11 mouse cellular contexts compared by ENCODE assay signal in genomic region chr4:14039513-14040072, GRCm38 (mm10).
DNase-seq lines count a peak whose midpoint lies in the region; ATAC-seq lines count a peak whose summit lies in the region.
"Had no signal": no experiment of that assay in that cellular context is flagged by ENCODE, and none has a peak within 500 bp of the region (broad histone marks: within the 10 kb centered on the region; RNA-seq: fewer than 3 reads in every experiment).

No protein-coding gene starts in this region.

- H3K4me3 ChIP-seq in hindbrain, embryonic 14.5 days (replicated peaks; ENCODE audit: low read length): no peak overlapping the region
- no peak overlapping the region for H3K4me3 ChIP-seq in hindbrain, embryonic 10.5 days
- no peak overlapping the region for H3K4me3 ChIP-seq in kidney, embryonic 15.5 days (replicated peaks)
- H3K4me3 ChIP-seq: lung, embryonic 15.5 days; neural tube, embryonic 12.5 days had no signal

- DNase-seq in hindbrain, embryonic 14.5 days (ENCODE audit: low spot score): no peak
- no peak for DNase-seq in hindbrain, embryonic 10.5 days (ENCODE audit: low spot score)
- DNase-seq in cerebellum, postnatal 4 days (ENCODE audit: low spot score in 2 of 2): peak; percentile 24 to 50
- peak; percentile 30 for DNase-seq in layer of hippocampus, adult 9-11 months
- peak; percentile 32 to 38 for DNase-seq in right cerebral cortex, adult 2 months (ENCODE audit: low spot score in 2 of 2)
- no peak for DNase-seq in kidney, postnatal 25 days
- no peak for DNase-seq in gastrocnemius, adult 18-20 months (ENCODE audit: low spot score)
- DNase-seq: kidney, postnatal 10 days had no signal

- no peaks in the 10 kb centered on the region for H3K27me3 ChIP-seq in hindbrain, embryonic 14.5 days (ENCODE audit: control insufficient read depth, insufficient read depth, low read length)
- H3K27me3 ChIP-seq in hindbrain, embryonic 10.5 days (ENCODE audit: insufficient read depth, poor library complexity, severe bottlenecking): no peaks in the 10 kb centered on the region
- no peaks in the 10 kb centered on the region for H3K27me3 ChIP-seq in kidney, embryonic 15.5 days
- H3K27me3 ChIP-seq: lung, embryonic 15.5 days; neural tube, embryonic 12.5 days had no signal

- H3K27ac ChIP-seq in hindbrain, embryonic 14.5 days: no peak overlapping the region
- H3K27ac ChIP-seq in hindbrain, embryonic 10.5 days: no peak overlapping the region
- no peak overlapping the region for H3K27ac ChIP-seq in kidney, embryonic 15.5 days
- H3K27ac ChIP-seq: lung, embryonic 15.5 days; neural tube, embryonic 12.5 days had no signal

- no peak overlapping the region for H3K9ac ChIP-seq in hindbrain, embryonic 14.5 days
- no peak overlapping the region for H3K9ac ChIP-seq in kidney, embryonic 15.5 days
- H3K9ac ChIP-seq: lung, embryonic 15.5 days; neural tube, embryonic 12.5 days had no signal

- WGBS in hindbrain, embryonic 14.5 days: 44% methylated on average over 7 of the region's 7 CpGs
- 83% methylated on average over 7 of the region's 7 CpGs for WGBS in hindbrain, embryonic 10.5 days
- 80% methylated on average over 7 of the region's 7 CpGs for WGBS in kidney, embryonic 15.5 days

- H3K4me1 ChIP-seq in hindbrain, embryonic 14.5 days (replicated peaks; ENCODE audit: control insufficient read depth, insufficient read depth, low read length): no peaks in the 10 kb centered on the region; the same call in 1 of the 2 replicates
- H3K4me1 ChIP-seq in hindbrain, embryonic 10.5 days (replicated peaks): no peaks in the 10 kb centered on the region
- no peaks in the 10 kb centered on the region for H3K4me1 ChIP-seq in kidney, embryonic 15.5 days
- H3K4me1 ChIP-seq: lung, embryonic 15.5 days had no signal

- ATAC-seq in hindbrain, embryonic 14.5 days (ENCODE audit: low FRiP score): peak; percentile 37; the same call in 1 of the 2 replicates
- ATAC-seq in kidney, embryonic 15.5 days (replicated peaks; ENCODE audit: low FRiP score): no peak

- H3K9me3 ChIP-seq in hindbrain, embryonic 14.5 days (ENCODE audit: control insufficient read depth, low read length): peaks cover 13% of the 10 kb centered on the region; the same call in 1 of the 2 replicates
- H3K9me3 ChIP-seq in hindbrain, embryonic 10.5 days: no peaks in the 10 kb centered on the region
- 0 out of 2 replicates have a peak, but pooled peaks cover 2% of the 10 kb centered on the region for H3K9me3 ChIP-seq in kidney, embryonic 15.5 days (replicated peaks)
- H3K9me3 ChIP-seq: lung, embryonic 15.5 days; neural tube, embryonic 12.5 days had no signal

- H3K36me3 ChIP-seq in hindbrain, embryonic 14.5 days (replicated peaks; ENCODE audit: control insufficient read depth, insufficient read depth): no peaks in the 10 kb centered on the region
- H3K36me3 ChIP-seq in hindbrain, embryonic 10.5 days: no peaks in the 10 kb centered on the region
- no peaks in the 10 kb centered on the region for H3K36me3 ChIP-seq in kidney, embryonic 15.5 days
- H3K36me3 ChIP-seq: lung, embryonic 15.5 days; neural tube, embryonic 12.5 days had no signal

- no peak overlapping the region for H3K4me2 ChIP-seq in hindbrain, embryonic 14.5 days (replicated peaks)
- no peak overlapping the region for H3K4me2 ChIP-seq in kidney, embryonic 15.5 days
- H3K4me2 ChIP-seq: lung, embryonic 15.5 days; neural tube, embryonic 12.5 days had no signal

Comparison
In these comparisons a context has a peak if more than half of its experiments do, and no peak if none do; other contexts are left out.
1. DNase-seq: peak in cerebellum, postnatal 4 days (2 of 2), layer of hippocampus, adult 9-11 months (single experiment) and right cerebral cortex, adult 2 months (2 of 2); none in hindbrain, embryonic 14.5 days (single experiment), hindbrain, embryonic 10.5 days (single experiment), kidney, postnatal 25 days (0 of 2) and gastrocnemius, adult 18-20 months (single experiment).